Mouse (Mus musculus): ENCODE measurements around the gene Ppp1cb. TPM values are rescaled to one million over a fixed set of nuclear protein-coding genes. Genes with fewer than 3 reads are reported as not detected.

Ppp1cb gene
- total RNA-seq (2021): 100 to 1,000 TPM; 364 to 413 TPM
- long read RNA-seq, experiment 1, full-length matches to known transcripts: 221 of 241 reads
- long read RNA-seq, experiment 1, partial matches to known transcripts: 7 of 241 reads
- long read RNA-seq, experiment 1, other reads (novel, unspliced or antisense): 13 of 241 reads
- long read RNA-seq, experiment 2, full-length matches to known transcripts: 142 of 156 reads
- long read RNA-seq, experiment 2, partial matches to known transcripts: 4 of 156 reads
- long read RNA-seq, experiment 2, other reads (novel, unspliced or antisense): 10 of 156 reads

DNA sequence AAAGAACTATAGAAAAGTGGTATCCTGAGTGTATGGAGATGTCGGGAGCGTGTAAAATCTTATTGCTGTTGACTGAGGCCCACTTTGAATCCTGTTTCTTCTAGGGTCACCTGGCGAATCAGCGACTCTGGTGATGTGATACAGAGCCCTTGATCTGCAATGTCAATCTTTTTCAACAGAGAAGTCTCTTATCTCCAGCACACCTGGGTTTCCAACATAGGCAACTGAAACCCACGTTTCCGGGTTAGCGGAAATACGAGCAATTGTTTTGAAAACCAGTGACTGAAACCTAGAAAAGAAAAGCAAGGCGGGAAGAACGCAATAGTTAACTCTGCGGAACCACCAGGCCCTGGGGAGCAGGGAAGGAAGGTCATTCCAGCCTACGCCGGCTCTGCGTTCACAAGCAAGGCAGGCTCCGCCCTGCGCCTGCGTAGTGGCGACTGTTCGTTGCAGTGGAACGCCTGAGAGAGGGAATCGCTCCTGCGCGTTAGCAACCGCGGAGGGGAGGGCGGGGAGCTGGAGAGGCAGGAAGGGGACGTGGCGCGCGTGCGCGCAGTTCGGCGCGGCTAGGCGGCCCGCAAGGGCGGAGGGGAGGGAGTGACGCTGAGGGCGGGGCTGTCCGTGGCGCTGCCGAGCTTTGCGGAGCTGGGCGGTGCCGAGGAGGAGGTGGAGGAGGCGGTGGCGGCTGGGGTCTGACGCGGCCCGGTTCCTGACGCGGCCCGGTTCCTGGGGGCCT lies at the start of gene Ppp1cb:
TSS of gene Ppp1cb (plus strand) at position 436 of the 736 bp plus-strand sequence.
- Histone ChIP-seq H3K27ac (peak within 1 kb of the TSS; percentile 97), H3K4me3 (peak within 1 kb of the TSS; percentile 80)
- intact Hi-C loops (cut with DNase I): loop anchor here (1.0 to 10.0 kb wide), 3 partner anchors 112 to 1534 kb away; partner anchors contain the start of gene Khk
- peak; percentile 97 to 98 for DNase-seq (ENCODE audit: extremely low spot score in 1 of 2, low spot score in 2 of 2)
- TF ChIP-seq CTCF (IDR thresholded peaks at IDR 0.05): no peak

GRCm38 (mm10) chr5:32409747-32410146 lies 48.9 kb upstream of the Ppp1cb start:
- no peak for DNase-seq (ENCODE audit: extremely low spot score in 1 of 2, low spot score in 2 of 2)
- intact Hi-C loops (cut with DNase I): no loop called here
- TF ChIP-seq CTCF (IDR thresholded peaks at IDR 0.05): no peak
- Histone ChIP-seq H3K4me3 (no peak overlapping the region), H3K27ac (no peak overlapping the region)

DNA sequence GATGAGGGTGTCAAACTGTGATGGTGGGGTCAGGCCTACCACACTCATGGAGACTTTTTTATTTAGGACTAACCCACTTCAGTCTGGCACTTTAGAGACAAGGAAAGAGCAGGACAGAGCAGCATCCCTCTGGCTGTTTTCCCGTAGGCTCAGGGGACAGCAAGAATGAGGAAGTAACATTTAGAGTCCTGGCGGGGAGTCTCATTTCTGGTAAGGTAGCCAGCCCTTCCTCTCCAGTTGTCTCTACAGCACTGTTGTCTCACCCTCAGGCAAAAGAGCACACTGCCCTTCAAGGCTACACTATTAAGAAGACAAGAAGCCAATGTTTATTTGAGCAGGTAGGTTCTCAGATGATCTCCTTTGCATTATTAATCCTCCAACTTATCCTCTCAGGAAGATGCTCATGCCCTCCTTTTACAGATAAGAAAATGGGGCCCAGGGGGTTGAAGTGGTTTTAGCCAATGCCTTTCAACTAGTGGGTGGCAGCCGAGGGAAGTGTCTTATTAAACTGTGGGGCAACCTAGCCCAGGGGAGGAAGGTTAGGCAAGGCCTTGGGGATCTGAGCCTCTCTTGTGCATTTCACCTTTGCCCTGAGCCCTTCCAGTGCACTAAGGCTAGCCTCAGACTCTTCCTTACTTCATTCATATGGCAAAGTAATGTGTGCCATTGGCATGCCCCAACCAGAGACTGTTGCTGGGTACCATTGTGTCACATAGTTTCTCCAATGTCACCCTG lies 47.5 kb upstream of the Ppp1cb start:
- Histone ChIP-seq H3K4me3 (no peak overlapping the region), H3K27ac (no peak overlapping the region)
- no peak for TF ChIP-seq CTCF (IDR thresholded peaks at IDR 0.05)
- DNase-seq (ENCODE audit: extremely low spot score in 1 of 2, low spot score in 2 of 2): no peak
- intact Hi-C loops (cut with DNase I): no loop called here

DNA sequence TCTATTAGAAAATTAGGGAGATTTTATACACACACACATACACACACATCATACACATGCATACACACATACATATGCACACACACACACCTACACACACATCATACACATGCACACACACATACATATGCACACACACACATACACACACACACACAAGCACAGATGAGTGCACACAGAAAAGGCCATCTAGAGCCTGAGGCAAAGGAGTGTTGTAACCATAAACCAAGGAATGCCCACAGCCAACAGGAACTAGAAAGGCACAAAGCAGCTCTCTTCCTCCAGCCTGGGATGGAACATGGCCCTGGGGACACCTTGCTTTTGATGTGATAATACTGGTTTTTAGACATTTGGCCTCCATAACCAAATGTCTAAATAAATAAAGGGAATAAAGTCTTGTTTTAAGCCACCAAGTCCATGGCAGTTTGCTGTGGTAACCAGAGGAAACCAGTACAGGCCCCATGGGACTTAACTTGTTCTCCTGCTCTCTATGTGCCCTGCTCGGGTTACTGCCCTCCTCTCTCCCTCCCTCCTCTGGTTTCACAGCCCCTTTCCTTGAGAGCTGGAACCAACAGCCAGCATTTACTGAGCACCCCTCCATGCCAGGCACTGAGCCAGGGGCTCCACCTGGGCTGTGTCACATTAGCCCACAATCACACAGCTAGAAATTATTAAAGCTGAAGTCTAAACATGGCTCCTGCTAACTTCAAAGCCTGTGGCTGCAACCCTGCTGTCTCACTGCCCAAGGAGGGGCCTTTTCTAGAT lies 46.3 kb upstream of the Ppp1cb start:
- no peak for DNase-seq (ENCODE audit: extremely low spot score in 1 of 2, low spot score in 2 of 2)
- intact Hi-C loops (cut with DNase I): no loop called here
- Histone ChIP-seq H3K4me3 (no peak overlapping the region), H3K27ac (peak overlapping the region; percentile 53; the same call in 1 of the 2 replicates)
- no peak for TF ChIP-seq CTCF (IDR thresholded peaks at IDR 0.05)

DNA sequence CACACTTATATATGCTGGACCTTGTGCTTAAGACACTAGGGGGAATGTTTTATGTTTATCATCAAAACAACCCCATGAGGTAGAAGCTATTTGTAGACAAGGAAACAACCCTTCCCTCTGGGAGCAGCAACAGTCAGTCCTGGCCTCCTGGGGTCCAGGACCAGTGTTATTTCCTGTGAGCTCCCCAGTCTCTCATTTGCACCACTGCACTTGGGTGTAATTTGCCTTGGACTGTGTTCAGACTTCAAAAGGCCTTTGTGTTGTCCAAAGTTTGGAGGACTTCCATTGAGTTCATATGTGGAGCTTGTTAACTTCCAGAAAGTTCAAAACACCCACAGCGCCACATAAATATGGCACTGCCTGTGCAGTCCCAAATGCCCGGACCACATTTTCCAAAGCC lies 45.6 kb upstream of the Ppp1cb start:
- no peak for DNase-seq (ENCODE audit: extremely low spot score in 1 of 2, low spot score in 2 of 2)
- H3K27ac ChIP-seq: no peak overlapping the region
- TF ChIP-seq CTCF (IDR thresholded peaks at IDR 0.05): no peak
- intact Hi-C loops (cut with DNase I): no loop called here
- H3K4me3 ChIP-seq: no peak overlapping the region

GRCm38 (mm10) chr5:32413569-32413968 lies 45.1 kb upstream of the Ppp1cb start:
- Histone ChIP-seq H3K4me3 (no peak overlapping the region), H3K27ac (no peak overlapping the region)
- no peak for TF ChIP-seq CTCF (IDR thresholded peaks at IDR 0.05)
- intact Hi-C loops (cut with DNase I): no loop called here
- DNase-seq (ENCODE audit: extremely low spot score in 1 of 2, low spot score in 2 of 2): no peak

DNA sequence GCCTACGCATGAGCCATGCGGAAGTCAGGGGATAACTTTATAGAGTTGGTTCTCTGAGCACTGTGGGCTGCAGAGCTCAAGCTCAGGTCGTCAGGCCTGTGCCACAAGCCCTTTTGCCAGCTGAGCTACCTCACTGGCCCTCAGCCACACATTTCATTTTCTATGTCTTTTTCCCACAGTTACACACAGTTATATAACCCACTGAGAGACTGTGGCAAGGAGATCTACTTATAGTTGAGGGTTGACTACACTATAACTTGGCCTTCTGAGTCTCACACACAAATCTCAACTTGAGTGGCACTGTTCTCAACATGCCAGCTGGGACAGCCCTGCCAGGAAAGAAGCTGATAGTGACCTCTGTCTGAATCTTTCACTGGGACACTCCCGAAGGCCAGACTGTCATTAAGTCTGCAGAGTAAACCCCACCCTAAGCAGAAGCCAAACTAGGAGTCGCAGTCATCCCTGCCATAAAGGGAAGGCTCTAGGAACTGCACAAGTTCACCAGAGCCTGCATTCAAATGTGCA lies 44.1 kb upstream of the Ppp1cb start:
- intact Hi-C loops (cut with DNase I): no loop called here
- H3K4me3 ChIP-seq: no peak overlapping the region
- H3K27ac ChIP-seq: no peak overlapping the region
- DNase-seq (ENCODE audit: extremely low spot score in 1 of 2, low spot score in 2 of 2): no peak
- TF ChIP-seq CTCF (IDR thresholded peaks at IDR 0.05): no peak

GRCm38 (mm10) chr5:32415554-32415953 lies 43.1 kb upstream of the Ppp1cb start:
- no peak for DNase-seq (ENCODE audit: extremely low spot score in 1 of 2, low spot score in 2 of 2)
- intact Hi-C loops (cut with DNase I): no loop called here
- Histone ChIP-seq H3K4me3 (no peak overlapping the region), H3K27ac (no peak overlapping the region)
- no peak for TF ChIP-seq CTCF (IDR thresholded peaks at IDR 0.05)

GRCm38 (mm10) chr5:32416881-32417280 lies 41.8 kb upstream of the Ppp1cb start:
- H3K27ac ChIP-seq: no peak overlapping the region
- DNase-seq (ENCODE audit: extremely low spot score in 1 of 2, low spot score in 2 of 2): no peak
- no peak for TF ChIP-seq CTCF (IDR thresholded peaks at IDR 0.05)
- intact Hi-C loops (cut with DNase I): no loop called here
- H3K4me3 ChIP-seq: no peak overlapping the region

DNA sequence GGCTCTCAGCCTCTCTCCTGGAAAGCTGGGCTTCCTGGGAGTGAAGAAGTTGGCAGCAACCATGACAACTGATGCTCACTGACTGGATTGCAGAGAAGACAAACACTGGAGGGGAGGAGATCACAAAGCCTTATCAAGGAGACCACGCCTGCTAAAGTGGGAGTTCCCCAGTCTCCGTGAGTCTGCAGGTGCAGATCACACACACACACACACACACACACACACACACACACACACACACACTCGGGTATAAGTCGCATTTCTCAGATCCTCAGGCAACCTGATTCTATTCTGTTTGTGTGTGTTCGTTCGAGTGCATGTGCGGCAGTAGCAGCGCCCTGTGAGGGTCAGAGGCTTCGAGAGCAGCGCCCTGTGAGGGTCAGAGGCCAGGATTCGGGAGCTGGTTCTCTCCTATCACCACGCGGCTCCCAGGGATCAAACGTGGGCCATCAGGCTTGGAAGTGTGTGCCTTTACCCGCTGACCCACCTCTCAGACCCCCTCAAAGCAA lies 36.5 kb upstream of the Ppp1cb start:
- TF ChIP-seq CTCF (IDR thresholded peaks at IDR 0.05): no peak
- Histone ChIP-seq H3K27ac (no peak overlapping the region), H3K4me3 (no peak overlapping the region)
- intact Hi-C loops (cut with DNase I): no loop called here
- DNase-seq (ENCODE audit: extremely low spot score in 1 of 2, low spot score in 2 of 2): no peak

Measured in left cerebral cortex, adult 2 months (tissue).